ENCODE assay signal across 8 mouse cellular contexts in genomic region chr6:120579110-120579830, GRCm38 (mm10). TPM values are rescaled to one million over a fixed set of nuclear protein-coding genes. Genes with fewer than 3 reads are reported as not detected.
A peak's percentile ranks its signal among the peaks of the same experiment; 100 is the strongest.
DNase-seq lines count a peak whose midpoint lies in the region; ATAC-seq and TF ChIP-seq lines count a peak whose summit lies in the region.

No protein-coding gene starts in this region.

- H3K4me2 ChIP-seq in forebrain, embryonic 13.5 days = peak overlapping the region; percentile 79
- H3K4me2 ChIP-seq in intestine, postnatal 0 days (replicated peaks; ENCODE audit: low read depth) = peak overlapping the region; percentile 82
- H3K4me2 ChIP-seq in lung, postnatal 0 days (replicated peaks; ENCODE audit: low read depth, low read length) = peak overlapping the region; percentile 71

- TF ChIP-seq POLR2A in brain, embryonic 14.5 days (IDR thresholded peaks at IDR 0.05; ENCODE audit: borderline replicate concordance, extremely low read depth, insufficient read depth, insufficient read length, poor library complexity, severe bottlenecking) = no peak

- peak overlapping the region; percentile 59 for H3K9ac ChIP-seq in forebrain, embryonic 13.5 days
- H3K9ac ChIP-seq in intestine, postnatal 0 days (ENCODE audit: low read depth, low read length) = no peak overlapping the region
- H3K9ac ChIP-seq in lung, postnatal 0 days (replicated peaks; ENCODE audit: low read depth) = no peak overlapping the region

- no peaks in the 10 kb centered on the region for H3K27me3 ChIP-seq in forebrain, embryonic 13.5 days
- peaks cover 3% of the 10 kb centered on the region; the same call in 1 of the 2 replicates for H3K27me3 ChIP-seq in intestine, postnatal 0 days (replicated peaks; ENCODE audit: control insufficient read depth, insufficient read depth, low read length)
- H3K27me3 ChIP-seq in lung, postnatal 0 days (replicated peaks; ENCODE audit: insufficient read depth, low read length) = no peaks in the 10 kb centered on the region

- peak overlapping the region; percentile 86 for H3K27ac ChIP-seq in forebrain, embryonic 13.5 days
- H3K27ac ChIP-seq in intestine, postnatal 0 days (ENCODE audit: low read depth, low read length) = no peak overlapping the region
- H3K27ac ChIP-seq in lung, postnatal 0 days (ENCODE audit: low read length) = no peak overlapping the region

- ATAC-seq in CD4-positive, CD25-positive, alpha-beta regulatory T cell, adult 4 months = peak; percentile 24
- no peak for ATAC-seq in forebrain, embryonic 13.5 days
- no peak; the same call in 1 of the 2 replicates for ATAC-seq in intestine, postnatal 0 days
- ATAC-seq in lung, postnatal 0 days = peak; percentile 43

- no peaks in the 10 kb centered on the region for H3K9me3 ChIP-seq in forebrain, embryonic 13.5 days (replicated peaks)
- no peaks in the 10 kb centered on the region for H3K9me3 ChIP-seq in intestine, postnatal 0 days (ENCODE audit: control insufficient read depth)
- no peaks in the 10 kb centered on the region for H3K9me3 ChIP-seq in lung, postnatal 0 days (ENCODE audit: low read length)

- H3K4me3 ChIP-seq in forebrain, embryonic 13.5 days = peak overlapping the region; percentile 40
- H3K4me3 ChIP-seq in intestine, postnatal 0 days (ENCODE audit: low read depth, low read length) = peak overlapping the region; percentile 33
- H3K4me3 ChIP-seq in lung, postnatal 0 days (ENCODE audit: low read depth, low read length) = peak overlapping the region; percentile 35

- DNase-seq in brain, embryonic 14.5 days (ENCODE audit: low read depth) = peak; percentile 78
- no peak for DNase-seq in lung, postnatal 0 days (ENCODE audit: low spot score)
- DNase-seq in spleen, postnatal 10 days (ENCODE audit: low spot score in 2 of 2) = peak; percentile 57 to 75
- DNase-seq in MN1 (ENCODE audit: low spot score) = no peak
- DNase-seq in ovary, adult 18-20 months (ENCODE audit: low spot score) = no peak

- TF ChIP-seq CTCF in brain, embryonic 14.5 days (IDR thresholded peaks at IDR 0.05; ENCODE audit: borderline replicate concordance, extremely low read depth, insufficient read depth, insufficient read length) = no peak
- TF ChIP-seq CTCF in intestine, postnatal 0 days (IDR thresholded peaks at IDR 0.05; ENCODE audit: low read depth) = no peak
- no peak for TF ChIP-seq CTCF in lung, postnatal 0 days (IDR thresholded peaks at IDR 0.05)

- WGBS in forebrain, embryonic 13.5 days = 2% methylated on average over 21 of the region's 21 CpGs
- WGBS in intestine, postnatal 0 days = 9% methylated on average over 21 of the region's 21 CpGs
- WGBS in lung, postnatal 0 days = 11% methylated on average over 21 of the region's 21 CpGs

- H3K36me3 ChIP-seq in forebrain, embryonic 13.5 days (ENCODE audit: poor library complexity, severe bottlenecking) = no peaks in the 10 kb centered on the region
- no peaks in the 10 kb centered on the region for H3K36me3 ChIP-seq in intestine, postnatal 0 days (ENCODE audit: control insufficient read depth, insufficient read depth)
- no peaks in the 10 kb centered on the region for H3K36me3 ChIP-seq in lung, postnatal 0 days (ENCODE audit: insufficient read depth, low read length)

- TF ChIP-seq EP300 in lung, postnatal 0 days (IDR thresholded peaks at IDR 0.05) = no peak

- peaks cover 28% of the 10 kb centered on the region for H3K4me1 ChIP-seq in forebrain, embryonic 13.5 days
- H3K4me1 ChIP-seq in intestine, postnatal 0 days (replicated peaks; ENCODE audit: control insufficient read depth, insufficient read depth, low read length) = 0 out of 2 replicates have a peak, but pooled peaks cover 4% of the 10 kb centered on the region
- peaks cover 7% of the 10 kb centered on the region for H3K4me1 ChIP-seq in lung, postnatal 0 days (ENCODE audit: insufficient read depth, low read depth, low read length)

RNA-seq across cellular contexts. Expression of gene Hdhd5, which starts 48.2 kb away (rescaled TPM):
- polyA plus RNA-seq in CD4-positive, CD25-positive, alpha-beta regulatory T cell, adult 4 months (2017; shearing (Covaris generic)) = 10 to 100 TPM; 43.4 to 59.7 TPM
- 22.1 and 26.4 TPM in 2 replicates for polyA plus RNA-seq in brain, embryonic 14.5 days (2012; rRNA removed)
- 15.7 and 16.6 TPM in 2 replicates for polyA plus RNA-seq in forebrain, embryonic 13.5 days (2015; fragmentation: Nextera tagmentation; extraction: Ambion mirVana)
- 5.9 and 6.1 TPM in 2 replicates for polyA plus RNA-seq in intestine, postnatal 0 days (2015; fragmentation: Nextera tagmentation; extraction: Ambion mirVana)
- polyA plus RNA-seq in lung, postnatal 0 days (2015; fragmentation: Nextera tagmentation; extraction: Ambion mirVana) = 10.1 and 10.5 TPM in 2 replicates

Comparison
In these comparisons a context has a peak if more than half of its experiments do, and no peak if none do; other contexts are left out.
1. ATAC-seq: peak in CD4-positive, CD25-positive, alpha-beta regulatory T cell, adult 4 months (single experiment) and lung, postnatal 0 days (single experiment); none in forebrain, embryonic 13.5 days (single experiment) and intestine, postnatal 0 days (single experiment).
2. DNase-seq: peak in brain, embryonic 14.5 days (single experiment) and spleen, postnatal 10 days (2 of 2); none in lung, postnatal 0 days (single experiment), MN1 (single experiment) and ovary, adult 18-20 months (single experiment).
3. Peak in every context shown above with its lines, with median percentiles within 50 percentile points of each other: H3K4me2 ChIP-seq and H3K4me3 ChIP-seq.